Mouse (Mus musculus): ENCODE measurements around the gene Serpina5. TPM values are rescaled to one million over a fixed set of nuclear protein-coding genes. Genes with fewer than 3 reads are reported as not detected.

The Serpina5 gene
- polyA plus RNA-seq (2015; fragmentation: Nextera tagmentation; extraction: Ambion mirVana): 0.18 and 0.24 TPM in 2 replicates

DNA sequence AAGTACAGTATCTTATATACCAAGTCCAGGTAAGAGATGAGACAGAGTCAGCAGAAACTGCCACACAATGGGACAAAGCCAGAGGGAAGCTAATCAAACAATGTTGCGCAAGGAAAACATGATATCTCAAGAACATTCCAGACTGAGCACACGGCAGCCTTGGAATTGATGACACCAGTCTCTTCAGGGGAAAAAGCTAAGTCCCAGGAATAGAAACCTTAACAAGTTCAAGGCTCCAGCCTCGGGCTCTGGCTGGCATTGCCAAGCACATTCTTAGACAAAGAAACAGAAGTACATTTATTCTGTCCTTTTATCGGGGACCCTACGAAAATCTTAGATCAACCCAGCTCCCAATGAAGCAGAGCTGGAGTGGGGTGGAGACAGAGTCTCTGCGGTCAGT is at the start of gene Serpina5:
Gene Serpina5, plus strand, starts transcription at position 346 of the 400 bp plus-strand sequence.
- 72% methylated on average over 6 of the region's 6 CpGs for WGBS

DNA sequence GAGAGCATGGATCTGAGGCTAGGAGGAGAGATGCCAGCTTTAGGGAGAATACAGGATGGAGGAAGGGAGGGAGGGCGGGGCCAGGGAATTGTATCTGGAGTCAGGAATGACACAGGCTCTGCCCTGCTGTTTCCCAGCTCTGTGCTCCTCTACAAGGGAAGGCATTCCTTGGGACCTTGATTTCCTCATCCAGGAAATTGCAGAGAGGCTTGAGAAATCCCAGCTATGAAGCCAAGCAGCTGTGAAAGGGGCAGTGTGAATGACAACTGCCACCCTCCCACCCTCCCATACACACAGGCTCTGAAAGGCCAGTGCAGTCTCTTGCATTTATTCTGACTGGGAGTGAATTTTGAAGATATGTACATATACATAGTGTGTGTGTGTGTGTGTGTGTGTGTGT is 46.9 kb upstream of the Serpina5 start:
- no peak overlapping the region for H3K9ac ChIP-seq (ENCODE audit: low read depth, low read length)
- no peak overlapping the region for H3K4me3 ChIP-seq (ENCODE audit: low read depth, low read length)
- TF ChIP-seq CTCF (IDR thresholded peaks at IDR 0.05; ENCODE audit: low read depth): no peak
- H3K4me2 ChIP-seq (replicated peaks; ENCODE audit: low read depth): no peak overlapping the region
- H3K27me3 ChIP-seq (replicated peaks; ENCODE audit: control insufficient read depth, insufficient read depth, low read length): no peaks in the 10 kb centered on the region
- H3K4me1 ChIP-seq (replicated peaks; ENCODE audit: control insufficient read depth, insufficient read depth, low read length): no peaks in the 10 kb centered on the region
- no peaks in the 10 kb centered on the region for H3K9me3 ChIP-seq (ENCODE audit: control insufficient read depth)
- no peaks in the 10 kb centered on the region for H3K36me3 ChIP-seq (ENCODE audit: control insufficient read depth, insufficient read depth)
- H3K27ac ChIP-seq (ENCODE audit: low read depth, low read length): no peak overlapping the region
- 63% methylated on average over 1 of the region's 1 CpGs for WGBS
- ATAC-seq: no peak

More for the DNA sequence above, at the start of gene Serpina5:
- no peaks in the 10 kb centered on the region for H3K27me3 ChIP-seq (replicated peaks; ENCODE audit: control insufficient read depth, insufficient read depth, low read length)
- no peak within 1 kb of the TSS for H3K27ac ChIP-seq (ENCODE audit: low read depth, low read length)
- no peaks in the 10 kb centered on the region for H3K9me3 ChIP-seq (ENCODE audit: control insufficient read depth)
- no peaks in the 10 kb centered on the region for H3K4me1 ChIP-seq (replicated peaks; ENCODE audit: control insufficient read depth, insufficient read depth, low read length)
- no peak for ATAC-seq
- no peaks in the 10 kb centered on the region for H3K36me3 ChIP-seq (ENCODE audit: control insufficient read depth, insufficient read depth)
- H3K4me2 ChIP-seq (replicated peaks; ENCODE audit: low read depth): no peak within 1 kb of the TSS
- no peak within 1 kb of the TSS for H3K9ac ChIP-seq (ENCODE audit: low read depth, low read length)
- TF ChIP-seq CTCF (IDR thresholded peaks at IDR 0.05; ENCODE audit: low read depth): no peak
- H3K4me3 ChIP-seq (ENCODE audit: low read depth, low read length): no peak within 1 kb of the TSS

DNA sequence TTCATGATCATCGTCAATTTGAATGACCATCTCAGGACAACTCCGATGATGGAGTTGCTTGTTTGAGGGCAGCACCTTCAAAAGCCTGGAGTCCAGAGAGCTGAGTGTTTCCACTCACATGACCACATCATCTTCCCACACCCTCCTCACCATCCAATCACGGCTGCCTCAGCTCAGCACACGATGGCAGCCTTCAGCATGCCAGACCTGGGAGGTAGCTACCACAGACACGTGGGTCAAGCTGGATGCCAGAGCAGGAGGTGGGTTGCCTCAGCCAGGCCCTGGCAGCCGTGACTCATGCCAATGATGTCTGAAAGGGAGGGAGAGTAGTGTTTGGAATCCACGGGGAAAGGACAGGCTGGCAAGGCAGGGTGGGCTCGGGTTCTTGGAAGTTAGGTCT is 45.2 kb upstream of the Serpina5 start:
- no peak for ATAC-seq
- Histone ChIP-seq H3K9ac (ENCODE audit: low read depth, low read length) (no peak overlapping the region), H3K27ac (ENCODE audit: low read depth, low read length) (no peak overlapping the region), H3K36me3 (ENCODE audit: control insufficient read depth, insufficient read depth) (no peaks in the 10 kb centered on the region), H3K4me2 (replicated peaks; ENCODE audit: low read depth) (no peak overlapping the region), H3K9me3 (ENCODE audit: control insufficient read depth) (no peaks in the 10 kb centered on the region), H3K27me3 (replicated peaks; ENCODE audit: control insufficient read depth, insufficient read depth, low read length) (no peaks in the 10 kb centered on the region), H3K4me3 (ENCODE audit: low read depth, low read length) (no peak overlapping the region), H3K4me1 (replicated peaks; ENCODE audit: control insufficient read depth, insufficient read depth, low read length) (no peaks in the 10 kb centered on the region)
- WGBS: 77% methylated on average over 8 of the region's 8 CpGs
- TF ChIP-seq CTCF (IDR thresholded peaks at IDR 0.05; ENCODE audit: low read depth): no peak

DNA sequence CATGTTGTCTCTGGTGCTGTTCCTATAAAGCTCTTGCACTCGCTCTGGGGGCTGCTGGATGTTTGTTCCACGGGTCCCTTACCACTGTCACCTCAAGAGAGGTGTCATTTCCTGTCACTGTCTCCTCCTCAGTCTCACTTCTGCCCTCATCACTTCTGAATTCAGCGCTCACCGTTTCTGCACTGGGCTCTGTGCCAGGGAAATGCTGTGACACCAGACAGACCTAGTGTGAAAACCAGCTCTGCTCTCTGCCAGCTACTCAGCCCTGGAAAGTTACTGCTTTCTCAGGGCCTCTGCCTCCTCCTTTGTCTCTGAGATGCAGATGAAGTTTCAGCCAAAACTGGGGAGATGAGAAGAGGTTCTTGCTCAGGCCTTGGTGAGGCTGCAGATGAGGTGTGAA is 43.9 kb upstream of the Serpina5 start:
- TF ChIP-seq CTCF (IDR thresholded peaks at IDR 0.05; ENCODE audit: low read depth): no peak
- ATAC-seq: no peak
- no peak overlapping the region for H3K9ac ChIP-seq (ENCODE audit: low read depth, low read length)

DNA sequence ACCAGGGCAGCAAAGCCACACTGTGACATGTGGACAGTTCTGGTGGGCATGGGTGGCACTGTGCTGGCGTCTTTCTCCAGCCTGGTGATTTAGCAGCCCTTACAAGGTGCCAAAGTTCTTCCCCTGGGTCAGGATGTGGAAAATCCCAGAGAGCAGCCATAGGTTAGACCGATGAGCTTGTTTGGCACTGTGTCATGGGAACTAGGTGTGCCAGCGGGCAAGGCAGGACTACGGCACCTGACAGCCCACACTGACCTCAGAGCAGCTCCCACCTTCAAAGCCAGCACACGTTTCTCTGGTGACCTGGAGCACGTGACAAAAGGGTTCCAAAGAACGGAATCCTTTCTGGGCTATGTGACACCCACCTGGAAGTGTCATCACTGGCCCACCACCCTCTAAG is 43.4 kb upstream of the Serpina5 start:
- no peaks in the 10 kb centered on the region for H3K9me3 ChIP-seq (ENCODE audit: control insufficient read depth)
- H3K27ac ChIP-seq (ENCODE audit: low read depth, low read length): no peak overlapping the region
- no peak overlapping the region for H3K4me3 ChIP-seq (ENCODE audit: low read depth, low read length)
- H3K27me3 ChIP-seq (replicated peaks; ENCODE audit: control insufficient read depth, insufficient read depth, low read length): no peaks in the 10 kb centered on the region
- ATAC-seq: no peak
- H3K36me3 ChIP-seq (ENCODE audit: control insufficient read depth, insufficient read depth): no peaks in the 10 kb centered on the region
- no peak overlapping the region for H3K4me2 ChIP-seq (replicated peaks; ENCODE audit: low read depth)
- H3K4me1 ChIP-seq (replicated peaks; ENCODE audit: control insufficient read depth, insufficient read depth, low read length): no peaks in the 10 kb centered on the region
- no peak for TF ChIP-seq CTCF (IDR thresholded peaks at IDR 0.05; ENCODE audit: low read depth)
- no peak overlapping the region for H3K9ac ChIP-seq (ENCODE audit: low read depth, low read length)
- 76% methylated on average over 7 of the region's 7 CpGs for WGBS

More for the DNA sequence above, 43.9 kb upstream of the Serpina5 start:
- H3K36me3 ChIP-seq (ENCODE audit: control insufficient read depth, insufficient read depth): no peaks in the 10 kb centered on the region
- no peak overlapping the region for H3K4me2 ChIP-seq (replicated peaks; ENCODE audit: low read depth)
- H3K4me3 ChIP-seq (ENCODE audit: low read depth, low read length): no peak overlapping the region
- no peaks in the 10 kb centered on the region for H3K9me3 ChIP-seq (ENCODE audit: control insufficient read depth)
- H3K27ac ChIP-seq (ENCODE audit: low read depth, low read length): no peak overlapping the region
- H3K27me3 ChIP-seq (replicated peaks; ENCODE audit: control insufficient read depth, insufficient read depth, low read length): no peaks in the 10 kb centered on the region
- WGBS: 39% methylated on average over 4 of the region's 4 CpGs
- no peaks in the 10 kb centered on the region for H3K4me1 ChIP-seq (replicated peaks; ENCODE audit: control insufficient read depth, insufficient read depth, low read length)

DNA sequence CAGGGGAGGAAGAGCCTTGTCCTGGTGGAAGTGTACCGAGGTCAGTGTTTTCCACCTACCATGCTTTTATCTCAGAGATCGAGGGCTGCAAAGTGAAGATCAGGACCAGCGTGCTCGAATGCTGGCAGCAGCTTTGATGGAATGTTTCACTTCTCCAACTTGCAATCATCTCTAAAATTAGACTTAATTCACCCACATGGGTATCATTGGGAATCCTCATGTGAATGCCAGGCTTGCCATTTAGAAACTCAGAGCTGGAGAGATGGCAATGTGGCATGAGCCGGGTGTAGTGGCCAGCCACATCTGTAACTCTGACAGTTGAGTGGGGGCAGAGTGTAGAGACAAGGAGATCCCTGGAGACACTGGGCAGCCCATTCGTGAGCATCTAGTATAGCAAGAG is 40.8 kb upstream of the Serpina5 start:
- no peaks in the 10 kb centered on the region for H3K36me3 ChIP-seq (ENCODE audit: control insufficient read depth, insufficient read depth)
- no peak overlapping the region for H3K4me2 ChIP-seq (replicated peaks; ENCODE audit: low read depth)
- H3K27ac ChIP-seq (ENCODE audit: low read depth, low read length): no peak overlapping the region
- no peak overlapping the region for H3K4me3 ChIP-seq (ENCODE audit: low read depth, low read length)
- 83% methylated on average over 6 of the region's 6 CpGs for WGBS
- no peak for TF ChIP-seq CTCF (IDR thresholded peaks at IDR 0.05; ENCODE audit: low read depth)
- H3K4me1 ChIP-seq (replicated peaks; ENCODE audit: control insufficient read depth, insufficient read depth, low read length): no peaks in the 10 kb centered on the region
- H3K9me3 ChIP-seq (ENCODE audit: control insufficient read depth): no peaks in the 10 kb centered on the region
- no peak for ATAC-seq
- H3K27me3 ChIP-seq (replicated peaks; ENCODE audit: control insufficient read depth, insufficient read depth, low read length): no peaks in the 10 kb centered on the region
- H3K9ac ChIP-seq (ENCODE audit: low read depth, low read length): no peak overlapping the region

DNA sequence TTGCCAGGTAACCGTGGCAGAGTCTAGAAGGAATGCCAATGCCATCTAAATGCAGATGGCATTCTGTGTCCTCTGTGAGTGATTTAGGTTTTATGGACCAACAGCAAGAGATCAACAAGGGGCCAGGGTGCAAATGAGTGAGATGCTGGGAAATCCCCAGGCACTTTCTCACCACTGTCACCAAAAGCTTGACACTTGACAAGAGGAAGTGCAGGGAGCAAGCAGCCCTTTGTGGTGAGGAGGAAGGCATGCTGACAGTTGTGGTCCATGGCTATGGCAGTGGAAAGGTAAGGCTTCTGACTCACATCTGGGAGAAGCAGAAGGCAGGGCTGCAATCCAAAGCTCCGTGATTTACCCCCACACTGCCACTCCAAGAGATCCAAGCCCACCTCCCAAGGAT is 39.1 kb upstream of the Serpina5 start:
- Histone ChIP-seq H3K4me3 (ENCODE audit: low read depth, low read length) (no peak overlapping the region), H3K4me2 (replicated peaks; ENCODE audit: low read depth) (no peak overlapping the region), H3K36me3 (ENCODE audit: control insufficient read depth, insufficient read depth) (no peaks in the 10 kb centered on the region), H3K27me3 (replicated peaks; ENCODE audit: control insufficient read depth, insufficient read depth, low read length) (no peaks in the 10 kb centered on the region), H3K9me3 (ENCODE audit: control insufficient read depth) (no peaks in the 10 kb centered on the region), H3K4me1 (replicated peaks; ENCODE audit: control insufficient read depth, insufficient read depth, low read length) (no peaks in the 10 kb centered on the region), H3K27ac (ENCODE audit: low read depth, low read length) (no peak overlapping the region), H3K9ac (ENCODE audit: low read depth, low read length) (no peak overlapping the region)
- ATAC-seq: no peak
- TF ChIP-seq CTCF (IDR thresholded peaks at IDR 0.05; ENCODE audit: low read depth): no peak
- WGBS: 39% methylated on average over 2 of the region's 2 CpGs
